Mouse (Mus musculus) bone marrow, adult 2 months (tissue): ENCODE measurements at regions not wholly inside any gene's neighbourhood (a gene's known extent, or its start where the extent isn't known, plus 50 kb on each side); places are given as distances from the start of the nearest gene placed in this dataset.

Experiments used
- H3K27ac ChIP-seq: fragments of 200-500 bp; 2 replicates; pipeline ENCODE4 v1.5.1; 2012; ENCODE audit warnings: low read depth, mild to moderate bottlenecking, control low read depth, inconsistent platforms, low read length; ENCODE audit not compliant: control insufficient read depth, poor library complexity, insufficient read depth
- H3K4me1 ChIP-seq: fragments of 200-500 bp; 2 replicates; pipeline ENCODE4 v1.6.1; 2011; ENCODE audit warnings: low read length; ENCODE audit not compliant: control insufficient read depth, insufficient read depth
- H3K4me3 ChIP-seq: fragments of 200-500 bp; replicated peaks from 2 replicates; pipeline ENCODE3; 2011; ENCODE audit warnings: mild to moderate bottlenecking, low read depth, low read length, control low read depth; ENCODE audit not compliant: control insufficient read depth
- CTCF ChIP-seq: fragments of 200-500 bp; IDR thresholded peaks from 2 replicates; pipeline ENCODE4 v1.5.1; 2011; ENCODE audit warnings: low read length, control low read depth; ENCODE audit not compliant: control insufficient read depth, insufficient read depth
- POLR2A ChIP-seq: fragments of 200-500 bp; IDR thresholded peaks from 2 replicates; pipeline ENCODE4 v1.6.1; 2011; ENCODE audit warnings: low read depth, mild to moderate bottlenecking, control low read depth, low read length, borderline replicate concordance; ENCODE audit not compliant: control insufficient read depth
- WGBS: fragments of 180-500 bp; shearing (Covaris S2); methylation state at CpG from one replicate; pipeline ENCODE4 v1.1.7; 2018; 5-methylcytosine and 5-hydroxymethylcytosine counted together

DNA sequence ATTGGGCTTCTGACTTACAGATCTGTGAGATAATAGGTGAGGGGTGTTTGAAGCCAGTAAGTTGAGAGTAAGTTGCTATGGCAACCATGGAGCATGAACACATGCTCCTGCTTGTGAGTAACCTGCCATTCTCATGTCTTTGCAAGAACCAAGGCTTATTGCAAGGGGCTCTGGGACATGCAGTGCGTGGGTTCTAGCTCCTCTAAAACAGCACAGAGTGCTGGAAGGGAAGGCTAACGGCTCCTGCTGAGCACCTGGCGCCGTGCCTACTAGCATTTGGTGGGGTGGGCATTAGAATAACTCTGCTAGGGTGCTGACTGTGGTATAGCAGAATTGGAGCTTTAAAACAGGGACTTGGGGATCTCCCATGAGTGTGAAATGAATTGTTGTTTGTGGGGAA is 130.2 kb downstream of the Slc4a3 start:
- H3K4me1 ChIP-seq: no peaks in the 10 kb centered on the region
- no peak overlapping the region for H3K27ac ChIP-seq
- 79% methylated on average over 4 of the region's 4 CpGs for WGBS
- H3K4me3 ChIP-seq: no peak overlapping the region
- TF ChIP-seq CTCF: no peak
- TF ChIP-seq POLR2A: no peak

- Histone ChIP-seq H3K27ac (no peak overlapping the region), H3K4me3 (no peak overlapping the region), H3K4me1 (no peaks in the 10 kb centered on the region)
- TF ChIP-seq POLR2A (no peak), CTCF (no peak)
- WGBS: 70% methylated on average over 5 of the region's 5 CpGs
These were observed 131.6 kb downstream of the Slc4a3 start for GRCm38 (mm10) chr1:75677695-75678094.

GRCm38 (mm10) chr1:75678279-75678678 is 132.2 kb downstream of the Slc4a3 start:
- 45% methylated on average over 4 of the region's 4 CpGs for WGBS
- H3K4me3 ChIP-seq: no peak overlapping the region
- H3K27ac ChIP-seq: no peak overlapping the region
- H3K4me1 ChIP-seq: no peaks in the 10 kb centered on the region
- TF ChIP-seq POLR2A: no peak
- TF ChIP-seq CTCF: no peak

- WGBS: 29% methylated on average over 10 of the region's 10 CpGs
- H3K27ac ChIP-seq: no peak overlapping the region
- TF ChIP-seq POLR2A (no peak), CTCF (no peak)
- H3K4me3 ChIP-seq: no peak overlapping the region
- H3K4me1 ChIP-seq: no peaks in the 10 kb centered on the region
These were observed 134.3 kb downstream of the Slc4a3 start for GRCm38 (mm10) chr1:75680366-75680765.

DNA sequence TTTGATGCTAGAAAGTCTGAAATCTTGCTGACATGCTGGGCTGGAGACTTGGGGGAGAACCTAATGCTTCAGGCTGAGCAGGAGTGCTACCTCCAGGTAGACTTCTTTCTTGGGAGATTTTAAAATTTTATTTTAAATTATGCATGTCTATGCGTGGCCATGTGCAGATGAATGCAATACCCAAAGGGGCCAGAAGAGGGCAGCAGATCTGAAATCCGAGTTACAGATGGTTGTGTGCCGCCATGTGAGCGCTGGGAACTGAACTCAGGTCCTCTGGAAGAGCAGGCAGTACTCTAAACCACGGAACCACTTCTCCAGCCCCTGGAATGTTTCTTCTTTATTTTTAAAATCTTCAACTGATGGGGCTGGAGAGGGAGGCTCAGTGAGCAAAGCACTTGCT is 135.8 kb downstream of the Slc4a3 start:
- Histone ChIP-seq H3K27ac (no peak overlapping the region), H3K4me1 (no peaks in the 10 kb centered on the region), H3K4me3 (no peak overlapping the region)
- 83% methylated on average over 5 of the region's 5 CpGs for WGBS
- TF ChIP-seq POLR2A (no peak), CTCF (no peak)

DNA sequence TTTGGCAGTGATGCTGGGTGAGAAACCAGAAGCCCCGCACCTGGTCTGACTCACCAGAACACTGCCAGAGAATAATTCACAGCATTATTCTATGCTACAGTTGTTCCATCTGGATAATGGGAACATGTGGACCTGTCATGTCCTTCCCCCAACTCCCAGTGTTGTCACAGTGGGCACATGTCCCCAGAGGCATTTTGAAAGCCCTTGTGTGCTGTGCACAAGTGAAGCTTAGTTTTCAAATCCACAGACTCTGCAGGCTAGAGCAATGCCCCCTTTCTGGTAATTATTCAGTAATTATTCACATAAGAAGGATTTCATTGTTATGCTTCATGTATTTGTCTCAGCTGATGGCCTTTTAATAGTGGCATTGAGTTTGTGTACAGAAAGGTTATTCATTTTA is 146.7 kb downstream of the Slc4a3 start:
- Histone ChIP-seq H3K4me1 (no peaks in the 10 kb centered on the region), H3K27ac (no peak overlapping the region), H3K4me3 (no peak overlapping the region)
- TF ChIP-seq CTCF (no peak), POLR2A (no peak)
- WGBS: 93% methylated on average over 1 of the region's 1 CpGs

DNA sequence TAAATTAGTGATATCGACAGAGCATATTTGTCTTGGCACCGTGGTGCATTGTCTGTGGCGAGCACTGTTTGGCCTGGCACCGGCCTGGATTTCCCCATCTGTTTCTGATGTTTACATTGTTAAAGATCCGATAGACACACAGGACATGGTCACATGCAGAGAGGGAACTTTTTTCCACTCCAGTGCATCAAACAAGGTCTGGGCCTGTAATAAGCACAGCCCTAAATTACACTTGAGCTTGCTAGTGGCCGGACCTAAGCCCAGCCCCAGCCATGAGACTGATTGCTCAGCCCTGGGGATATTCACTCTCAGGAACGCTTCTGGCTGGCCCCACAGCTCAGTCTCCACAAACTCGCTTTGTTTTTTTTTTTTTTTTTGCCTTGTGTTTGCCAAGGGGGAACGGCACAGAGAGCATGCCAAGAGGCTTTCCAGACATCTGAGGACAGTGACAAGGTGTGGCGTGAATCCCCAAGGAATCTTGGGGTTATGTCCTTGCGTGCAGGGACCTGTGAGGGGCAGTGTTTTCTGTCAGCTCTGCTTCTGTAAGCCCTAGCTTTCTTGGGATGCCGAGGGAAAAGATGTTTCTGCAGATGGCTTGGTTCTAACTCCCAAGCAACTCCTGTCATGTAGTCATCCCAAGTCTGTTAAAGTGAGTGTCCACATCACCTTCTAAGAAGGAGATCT is 147.3 kb downstream of the Slc4a3 start:
- TF ChIP-seq POLR2A (no peak), CTCF (no peak)
- no peak overlapping the region for H3K4me3 ChIP-seq
- no peaks in the 10 kb centered on the region for H3K4me1 ChIP-seq
- H3K27ac ChIP-seq: no peak overlapping the region
- 64% methylated on average over 12 of the region's 12 CpGs for WGBS

DNA sequence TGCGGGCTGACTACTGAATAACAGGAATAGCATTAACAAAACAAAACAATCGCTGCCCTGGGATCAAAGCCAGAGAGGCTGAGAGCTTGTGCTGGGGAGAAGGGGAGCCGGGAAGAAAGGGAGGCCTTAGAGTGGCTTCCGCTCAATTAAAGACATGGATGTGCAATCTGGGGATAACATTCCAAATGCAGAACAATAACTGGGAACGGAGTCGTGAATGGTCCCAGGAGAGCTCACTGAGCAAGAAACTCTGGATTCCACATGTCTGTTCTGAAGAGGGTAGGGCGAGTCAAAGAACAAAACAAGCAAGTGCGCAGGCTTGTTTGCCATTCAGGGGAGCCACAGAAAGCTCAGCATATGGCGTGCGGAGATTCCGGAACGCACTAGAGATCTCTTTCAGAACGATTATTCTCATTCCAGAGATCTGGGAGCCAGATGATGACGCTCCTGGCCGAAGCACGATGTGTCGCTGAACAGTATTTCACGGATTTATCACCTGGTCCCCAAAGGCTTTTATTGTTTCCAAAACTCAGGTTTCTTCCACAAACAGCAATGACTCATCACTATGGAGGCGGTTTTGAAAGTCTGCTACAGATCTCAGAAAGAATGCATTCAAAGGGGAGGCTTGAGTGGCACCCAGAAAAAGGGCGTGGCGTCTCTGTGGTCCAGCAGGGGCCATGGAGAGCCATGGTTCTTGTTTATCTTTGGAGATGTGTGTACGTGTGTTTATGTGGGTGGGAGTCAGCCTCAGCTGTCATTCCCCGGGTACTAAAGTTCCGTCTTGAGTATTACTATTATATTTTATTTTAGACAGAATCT is 159.0 kb downstream of the Slc4a3 start:
- Histone ChIP-seq H3K4me1 (no peaks in the 10 kb centered on the region), H3K4me3 (no peak overlapping the region), H3K27ac (no peak overlapping the region)
- TF ChIP-seq POLR2A: no peak
- TF ChIP-seq CTCF: no peak
- WGBS: 54% methylated on average over 24 of the region's 24 CpGs
